Mouse (Mus musculus) liver, embryonic 14.5 days (tissue): ENCODE results near the gene Fancd2os.

Experiments used
- CTCF ChIP-seq: IDR thresholded peaks from 2 replicates; pipeline ENCODE4 v1.5.1; 2016; ENCODE audit warnings: antibody characterized with exemption, low read depth, control low read depth
- EP300 ChIP-seq: IDR thresholded peaks from 2 replicates; pipeline ENCODE4 v1.6.1; 2016; ENCODE audit warnings: antibody characterized with exemption, low read depth

DNA sequence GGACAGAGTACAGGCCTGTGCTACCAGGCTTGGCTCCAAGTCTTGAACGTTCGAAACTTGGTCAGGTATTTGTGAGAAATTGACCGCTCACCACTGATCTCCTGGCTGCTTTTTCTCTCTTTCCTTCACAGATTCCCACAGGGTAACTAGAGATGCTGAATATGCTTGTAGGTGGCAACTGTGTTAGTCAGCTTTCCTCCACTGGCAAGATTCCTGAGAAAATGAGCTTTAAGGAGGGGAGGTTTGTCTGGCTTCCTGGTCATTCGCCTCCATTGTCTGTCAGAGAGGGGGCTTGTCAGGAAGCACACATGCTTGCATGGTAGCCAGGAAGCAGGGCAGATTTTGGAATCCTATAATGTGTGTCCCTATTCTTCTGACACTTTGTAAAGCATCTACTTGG is 17.5 kb downstream of the Fancd2os start:
- TF ChIP-seq CTCF (no peak), EP300 (no peak)
